Mouse (Mus musculus) layer of hippocampus, postnatal 36 days (tissue): ENCODE results near the gene Ssh2. TPM values are rescaled to one million over a fixed set of nuclear protein-coding genes. Genes with fewer than 3 reads are reported as not detected.

Source experiments
- total RNA-seq, 2 experiments: library from RNA; stranded (reverse); gene quantifications; 2 replicates each; pipeline ENCODE4 v1.2.3; 2021

Ssh2 gene
- total RNA-seq, 2 experiments from 2014 or later, result 34.2 to 39.7 TPM

Other genes with a start within 250 kb of the Ssh2 start
- gene Slc6a4, start 217.7 kb upstream of the Ssh2 start, total RNA-seq, result not detected
- 10 to 100 TPM; 16.3 to 17.8 TPM for gene Nsrp1, start 137.9 kb upstream of the Ssh2 start, total RNA-seq
- 1 to 10 TPM; 4.3 to 4.5 TPM for gene Efcab5, start 27.3 kb upstream of the Ssh2 start, total RNA-seq
- 10 to 100 TPM; 12.5 to 15.9 TPM for gene Coro6, start 246.1 kb downstream of the Ssh2 start, total RNA-seq